Mouse (Mus musculus) lung, postnatal 25 days (tissue): ENCODE results near the gene Gm12248.

ENCODE experiments used
- DNase-seq: peaks from one replicate; pipeline ENCODE4 v3.0.0; 2022; ENCODE audit warnings: low spot score

The Gm12248 gene

DNA sequence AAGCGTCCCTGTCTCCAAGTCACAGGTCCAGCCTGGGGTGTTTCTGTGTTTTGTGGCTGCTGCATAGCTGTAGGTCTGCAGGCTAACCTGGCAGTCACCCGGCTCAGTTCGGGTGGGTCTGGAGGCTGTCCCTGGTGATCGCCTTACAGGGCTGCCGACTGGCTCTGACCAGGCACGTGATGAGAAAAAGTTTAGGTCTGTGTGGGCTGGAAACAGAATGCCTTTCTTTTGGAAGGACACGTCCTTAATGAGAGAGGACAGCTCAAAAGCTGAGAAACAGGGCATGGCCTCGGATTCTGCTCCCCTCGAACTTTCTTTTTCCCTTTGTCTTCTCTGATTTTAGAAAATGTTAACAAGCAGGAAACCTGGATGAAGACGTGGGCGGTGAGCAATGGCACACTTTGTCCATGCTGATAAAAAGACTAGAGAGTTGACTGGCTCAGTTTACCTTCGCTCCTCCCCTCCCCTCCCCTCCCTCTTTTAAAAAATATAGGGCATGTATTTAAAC, at the start of gene Gm12248:
TSS of gene Gm12248 (minus strand) at position 114 of the 508 bp plus-strand sequence.
- peak; percentile 37 for DNase-seq

DNA sequence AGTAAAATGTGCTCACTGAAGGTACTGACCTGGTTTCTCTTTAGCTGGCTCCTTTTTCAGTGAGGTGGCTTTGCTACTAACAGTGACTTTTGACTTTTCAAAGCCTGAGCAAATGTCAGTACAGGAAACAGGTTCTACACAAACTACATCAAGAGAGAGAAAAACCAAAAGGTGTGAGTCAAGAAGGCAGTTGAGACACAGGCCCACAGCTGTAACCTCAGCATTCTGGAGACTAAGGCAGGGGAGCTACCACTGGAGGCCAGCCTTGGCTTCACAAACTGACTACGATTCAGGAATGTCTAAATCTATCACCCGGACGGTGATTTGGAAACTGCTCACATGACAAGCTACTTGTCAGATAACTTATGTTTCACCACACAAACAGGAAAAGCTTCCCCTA, 46.5 kb upstream of the Gm12248 start:
- no peak for DNase-seq

DNA sequence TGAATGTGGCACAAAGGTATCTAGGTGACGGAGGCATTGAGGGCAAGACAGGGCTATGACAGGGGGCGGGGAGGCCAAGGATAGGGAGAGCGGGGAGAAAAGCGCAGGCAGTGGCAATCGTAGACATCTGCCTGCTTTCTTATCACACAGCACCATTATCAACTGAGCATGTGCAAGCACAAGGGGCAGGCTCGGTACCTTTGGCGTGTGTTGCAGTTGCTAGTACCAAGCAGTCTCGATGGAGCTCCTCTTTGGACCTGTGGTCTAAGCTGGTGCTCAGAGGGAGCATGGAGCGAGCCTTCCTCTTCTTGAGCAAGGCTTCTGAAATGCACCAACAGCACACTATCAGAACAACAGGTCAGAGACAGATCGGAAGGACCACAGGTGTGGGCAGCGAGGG, 45.9 kb upstream of the Gm12248 start:
- DNase-seq = no peak

DNA sequence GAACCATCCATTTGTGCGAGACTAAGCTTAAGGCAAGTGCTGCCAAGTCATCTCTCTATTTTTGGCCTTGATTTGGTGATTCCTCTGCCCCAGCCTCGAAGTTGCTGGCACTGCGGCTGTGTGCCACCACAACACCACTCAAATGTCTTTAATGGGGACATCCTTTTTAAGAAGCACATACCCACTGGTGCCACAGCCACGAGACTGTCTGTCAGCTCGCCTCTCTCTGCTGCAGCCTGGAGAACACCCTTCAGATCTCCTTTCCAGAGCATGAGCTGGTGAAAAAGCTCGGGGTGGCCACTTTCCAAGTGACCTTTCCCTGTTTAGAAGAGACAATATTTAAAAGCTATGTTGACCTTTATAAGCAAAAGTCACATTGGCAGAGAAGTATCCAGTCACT, 43.7 kb upstream of the Gm12248 start:
- no peak for DNase-seq

DNA sequence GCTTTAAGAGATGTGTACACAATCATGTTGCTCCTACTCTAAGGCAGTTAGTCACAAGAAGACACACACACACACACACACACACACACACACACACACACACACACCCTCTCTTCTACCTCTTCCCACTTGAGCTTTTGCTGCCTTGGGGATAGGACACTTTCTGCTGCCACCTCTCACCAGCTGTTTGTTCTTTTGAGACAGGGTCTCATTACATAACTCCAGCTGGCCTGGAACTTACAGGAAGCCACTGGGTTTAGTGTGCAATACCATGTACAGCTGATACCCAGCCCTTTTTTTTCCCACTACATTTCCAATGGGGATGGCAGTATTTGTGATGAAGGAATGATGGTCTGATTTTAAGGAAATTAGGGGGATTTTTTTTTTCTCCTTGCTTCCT, 42.4 kb upstream of the Gm12248 start:
- DNase-seq = no peak

DNA sequence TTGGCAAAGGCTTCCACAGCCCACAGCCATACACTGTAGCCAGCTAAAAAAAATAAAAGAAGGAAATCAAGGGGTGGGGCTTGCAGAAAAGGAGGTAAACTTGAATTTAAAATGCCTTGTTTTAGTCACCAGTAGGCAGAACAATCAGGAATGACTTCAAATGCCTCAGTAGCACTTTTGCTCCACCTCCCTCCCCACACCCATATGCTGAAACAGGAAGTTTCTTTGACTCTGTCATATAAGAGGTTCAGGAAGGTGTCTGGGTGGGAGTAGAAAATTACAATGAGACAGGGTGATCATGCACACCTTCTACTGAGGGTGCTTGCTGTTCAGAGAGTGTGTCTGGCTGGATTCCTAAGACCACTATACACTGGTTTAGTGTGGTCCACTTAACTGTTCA, 41.9 kb upstream of the Gm12248 start:
- no peak for DNase-seq

DNA sequence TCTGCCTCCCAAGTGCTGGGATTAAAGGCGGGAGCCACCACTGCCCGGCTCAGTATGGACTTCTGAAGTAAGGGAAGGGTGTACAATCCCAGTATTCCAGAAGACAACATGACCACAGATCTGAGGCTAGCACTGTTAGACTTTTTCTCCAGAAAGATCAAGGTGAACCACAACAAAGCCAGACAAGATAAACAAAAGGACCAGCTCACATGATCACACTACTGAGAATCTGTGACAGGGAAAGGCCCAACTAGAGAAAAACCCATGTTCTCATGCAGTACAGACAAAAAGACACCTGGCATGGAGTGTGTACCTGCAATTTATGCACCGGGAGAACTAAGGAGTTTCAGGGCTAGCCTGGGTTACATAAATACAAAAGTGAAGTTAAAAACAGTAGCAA, 39.1 kb upstream of the Gm12248 start:
- DNase-seq = no peak

DNA sequence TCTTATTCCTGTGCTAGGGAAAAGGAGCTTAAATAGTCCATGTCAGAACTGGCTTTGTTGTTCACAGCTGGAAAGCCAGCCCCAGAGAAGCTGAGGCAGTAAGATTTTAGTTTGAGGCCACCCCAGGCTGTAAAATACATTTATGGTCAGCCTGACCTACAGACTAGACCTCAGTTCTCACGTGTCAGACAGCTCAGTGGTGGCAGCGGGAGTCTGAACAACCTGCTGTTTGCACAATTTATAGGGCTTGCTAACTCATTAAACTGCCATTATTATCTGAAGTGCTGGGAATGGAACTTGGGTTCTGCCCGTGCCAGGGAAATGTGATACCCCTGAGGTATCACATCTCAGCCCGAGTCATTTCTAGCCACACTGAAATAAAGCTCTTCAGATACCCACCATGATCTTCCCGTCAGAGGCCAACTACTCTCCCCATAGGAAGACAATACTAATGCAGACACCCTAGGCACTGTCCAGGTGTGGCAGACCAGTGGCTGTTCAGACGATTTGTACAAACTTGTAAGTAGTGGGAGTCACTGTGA, 36.4 kb upstream of the Gm12248 start:
- DNase-seq = no peak

DNA sequence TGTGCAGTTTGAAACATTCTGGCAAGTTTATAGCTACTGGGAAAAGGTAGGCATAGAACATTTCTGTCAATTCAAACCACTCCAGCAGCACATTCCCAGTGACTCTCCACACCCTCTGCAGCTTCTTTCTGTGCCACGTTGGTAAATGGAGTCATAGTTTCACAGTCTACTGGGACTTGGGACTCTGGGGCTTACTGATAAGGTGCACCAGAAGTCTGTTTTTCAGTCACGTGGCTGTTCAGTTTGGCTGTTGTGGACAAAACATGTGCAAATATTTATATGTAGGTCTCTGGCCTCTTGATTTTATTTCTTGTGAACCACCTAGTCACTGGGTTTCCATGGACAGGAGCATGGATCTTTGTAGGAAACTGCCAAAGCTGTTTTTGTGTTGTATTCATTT, 34.6 kb upstream of the Gm12248 start:
- DNase-seq = no peak

DNA sequence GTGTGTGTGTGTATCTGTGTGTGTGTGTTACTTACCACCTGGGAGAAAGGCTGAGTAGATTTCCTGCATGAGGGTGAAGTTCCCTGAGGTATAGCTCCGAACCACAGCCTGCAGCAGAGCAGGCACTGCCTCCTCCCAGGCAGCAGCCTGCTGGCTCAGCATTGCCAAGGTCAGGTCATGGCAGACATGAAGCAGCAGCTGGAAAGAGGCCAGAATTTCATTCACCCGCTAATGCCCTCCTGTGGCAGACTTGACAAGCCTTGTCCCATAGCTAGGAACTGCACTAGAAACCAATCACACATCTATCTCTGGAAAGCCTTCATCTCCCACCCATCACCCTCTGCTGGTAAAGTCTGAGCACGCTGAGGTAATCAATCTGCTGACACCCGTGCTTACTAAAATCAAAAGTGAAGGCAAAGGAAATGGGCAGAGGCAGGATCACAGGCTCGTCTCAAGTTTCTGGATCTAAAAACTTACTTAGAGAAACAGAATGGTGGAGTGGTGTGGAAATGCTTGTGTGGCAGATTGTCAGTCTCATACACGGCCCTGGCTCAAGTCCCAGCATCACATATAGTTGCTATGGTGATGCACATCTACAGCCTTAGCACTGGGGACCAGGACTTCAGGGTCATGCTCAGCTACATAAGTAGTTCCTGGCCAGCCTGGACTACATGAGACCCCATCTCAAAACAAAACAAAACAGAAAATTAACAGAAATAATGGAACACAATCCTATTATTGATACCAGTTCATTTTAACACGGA, 33.6 kb upstream of the Gm12248 start:
- peak; percentile 16 for DNase-seq

DNA sequence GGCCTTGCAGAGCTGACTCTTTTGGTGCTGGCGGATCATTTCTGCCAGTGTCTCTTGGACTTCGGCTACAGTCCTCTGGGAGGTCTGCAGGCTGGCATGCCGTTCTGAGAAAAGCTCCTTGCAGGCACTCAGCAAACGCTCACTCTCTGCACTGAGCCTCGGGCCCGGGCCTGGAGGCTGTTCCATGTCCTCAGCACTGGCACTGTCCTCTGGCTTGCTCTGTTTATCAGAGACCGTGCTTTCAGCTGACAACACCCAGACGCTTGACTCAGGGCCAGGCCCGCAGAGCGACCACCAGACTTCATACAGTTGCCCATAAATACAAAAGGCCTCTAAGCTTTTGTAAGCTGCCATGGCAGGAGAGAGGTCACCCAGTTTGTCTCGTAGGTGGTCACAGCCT, 32.1 kb upstream of the Gm12248 start:
- no peak for DNase-seq

DNA sequence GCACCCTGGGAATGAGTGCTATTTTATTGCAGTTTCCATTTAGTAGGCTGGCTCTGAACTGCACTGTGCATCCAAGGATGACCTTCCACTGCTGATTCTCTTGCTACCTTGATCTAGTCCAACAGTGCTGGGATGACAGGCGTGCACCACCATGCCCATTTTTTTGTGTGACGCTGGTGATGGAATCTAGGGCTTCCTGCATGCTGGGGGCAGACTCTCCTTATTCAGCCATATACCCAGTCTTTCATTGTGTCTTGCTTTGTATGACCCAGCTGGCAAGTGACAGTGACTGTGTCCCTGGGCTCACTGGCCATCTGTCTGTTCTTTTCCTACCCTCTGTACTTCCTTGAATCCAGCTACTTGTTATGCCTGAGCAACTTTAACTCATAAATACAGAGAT, 30.8 kb upstream of the Gm12248 start:
- no peak for DNase-seq

DNA sequence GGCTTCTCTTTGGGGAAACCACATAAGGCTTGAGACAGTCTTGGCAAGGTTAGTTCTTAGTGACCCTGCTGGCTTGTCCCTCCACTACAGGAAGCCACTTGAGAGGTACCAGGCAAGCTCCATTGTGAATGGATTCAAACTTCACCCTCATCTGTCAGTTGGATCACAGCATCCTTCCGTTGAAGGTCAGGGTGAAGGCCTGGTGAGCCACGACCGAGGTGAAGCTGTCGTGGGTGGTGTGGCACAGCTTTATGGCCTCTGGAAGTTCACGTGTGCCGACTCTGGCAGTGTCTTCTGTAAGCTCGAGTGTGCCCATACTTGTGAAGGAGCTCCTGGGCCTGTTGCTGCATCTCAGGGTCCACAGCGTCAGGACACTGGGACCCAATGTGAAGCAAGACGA, 28.4 kb upstream of the Gm12248 start:
- DNase-seq = no peak

DNA sequence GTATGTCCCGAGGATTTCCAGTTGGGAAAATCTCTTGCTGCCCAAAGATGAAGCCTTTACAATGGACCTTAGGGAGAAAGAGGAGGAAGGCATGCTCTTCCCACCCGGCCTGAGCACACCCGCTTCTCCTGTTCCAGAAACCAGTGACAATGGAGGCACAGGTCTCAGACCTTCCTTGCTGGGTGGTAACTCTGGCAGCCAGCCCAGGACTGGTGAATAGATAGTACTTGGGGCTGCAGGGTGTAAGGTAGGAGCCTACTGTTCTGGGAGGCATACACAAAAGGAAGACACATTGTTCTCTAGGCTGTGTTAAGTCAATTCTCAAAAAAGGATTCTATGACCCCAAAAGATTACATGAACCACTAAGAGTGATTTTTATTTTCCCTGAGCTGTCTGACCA, 27.7 kb upstream of the Gm12248 start:
- DNase-seq = no peak

DNA sequence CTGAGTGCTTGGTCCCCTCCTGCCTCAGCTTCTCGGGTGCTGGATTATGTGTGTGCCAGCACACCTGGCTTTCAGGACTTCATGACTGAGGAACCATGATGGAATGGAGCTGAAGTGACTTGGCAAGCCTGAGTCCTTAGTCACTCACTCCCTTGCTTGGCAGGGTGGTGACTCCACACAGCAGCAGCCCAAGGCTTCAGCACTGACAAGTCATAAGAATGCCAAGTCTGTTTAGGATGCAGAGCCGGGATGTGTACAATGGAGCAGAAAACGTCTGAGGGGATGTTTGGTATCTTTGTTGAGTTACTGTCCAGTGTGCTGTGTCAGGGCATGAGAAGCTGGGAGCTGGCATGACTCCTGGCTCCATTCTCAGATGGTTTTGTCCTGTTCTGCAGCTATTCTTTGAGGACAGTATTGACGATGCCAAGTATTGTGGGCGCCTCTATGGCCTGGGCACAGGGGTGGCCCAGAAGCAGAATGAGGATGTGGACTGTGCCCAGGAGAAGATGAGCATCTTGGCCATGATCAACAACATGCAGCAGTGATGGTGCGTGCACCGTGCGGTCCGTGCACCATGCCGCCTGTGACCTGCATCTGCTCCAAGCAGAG, 24.2 kb upstream of the Gm12248 start:
- no peak for DNase-seq

DNA sequence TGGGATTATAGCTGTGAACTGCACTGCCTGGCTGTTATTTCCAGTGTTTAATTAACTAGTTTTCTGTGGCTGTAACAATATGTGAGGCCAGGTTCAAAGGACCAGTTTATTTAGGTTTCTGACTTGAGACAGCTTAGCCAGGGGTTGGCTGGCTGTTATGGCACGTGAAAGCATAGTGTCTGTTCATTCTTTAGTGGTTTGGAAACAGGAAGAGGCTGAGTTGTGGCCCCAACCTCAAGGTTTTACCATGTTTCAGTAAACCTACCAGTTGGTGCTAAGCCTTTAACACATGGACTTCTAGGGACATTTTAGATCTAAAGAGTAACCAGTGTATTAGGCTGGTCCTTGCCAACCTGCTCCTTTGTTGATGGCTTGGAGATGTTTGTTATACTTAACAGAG, 23.6 kb upstream of the Gm12248 start:
- no peak for DNase-seq

DNA sequence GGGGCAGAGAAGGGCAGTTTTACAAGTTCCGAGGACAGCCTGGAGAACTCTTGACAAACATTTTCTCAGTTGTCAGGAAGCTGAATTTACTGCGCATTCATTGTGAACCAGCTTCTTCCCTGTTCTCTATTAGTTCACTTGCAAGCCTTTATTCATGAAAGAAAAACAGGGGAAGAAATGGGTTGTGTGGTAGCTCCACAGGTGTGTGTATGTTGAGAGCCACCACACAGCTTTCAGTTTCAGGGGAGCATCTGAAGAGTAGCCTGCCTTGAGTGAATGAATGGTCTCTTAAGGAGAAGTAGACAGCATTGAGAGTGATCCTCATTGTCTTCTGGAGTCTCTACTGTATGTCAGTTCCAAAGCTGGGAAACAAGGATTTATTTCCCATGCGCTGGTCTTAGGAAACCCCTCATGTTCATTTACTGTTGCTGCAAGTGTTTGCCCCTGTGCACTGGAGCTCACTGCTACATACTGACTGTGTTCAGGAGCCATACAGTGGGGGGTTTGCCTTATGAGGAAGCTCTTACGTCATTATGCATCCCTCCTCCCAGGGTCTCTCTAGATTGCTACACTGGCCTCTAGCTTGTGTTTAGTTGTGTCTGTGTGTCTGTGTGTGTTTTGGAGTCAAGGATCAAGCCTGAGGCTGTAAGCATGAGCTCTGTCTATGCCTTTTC, 14.9 kb upstream of the Gm12248 start:
- no peak for DNase-seq

DNA sequence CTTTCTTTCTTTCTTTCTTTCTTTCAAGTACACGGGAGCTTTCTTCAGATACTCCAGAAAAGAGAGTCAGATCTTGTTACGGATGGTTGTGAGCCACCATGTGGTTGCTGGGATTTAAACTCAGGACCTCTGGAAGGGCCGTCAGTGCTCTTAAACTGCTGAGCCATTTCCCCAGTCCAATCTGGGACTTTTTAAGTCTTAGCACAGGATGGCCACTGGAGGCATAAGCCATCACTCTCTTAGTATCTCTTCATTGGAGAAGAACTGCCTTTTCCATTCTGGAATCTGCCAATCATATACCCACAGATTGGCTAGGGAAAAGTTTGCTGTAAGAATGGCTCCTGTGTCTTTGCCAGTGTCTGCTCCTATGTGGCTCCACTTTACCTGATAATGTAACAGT, 14.1 kb upstream of the Gm12248 start:
- no peak for DNase-seq

DNA sequence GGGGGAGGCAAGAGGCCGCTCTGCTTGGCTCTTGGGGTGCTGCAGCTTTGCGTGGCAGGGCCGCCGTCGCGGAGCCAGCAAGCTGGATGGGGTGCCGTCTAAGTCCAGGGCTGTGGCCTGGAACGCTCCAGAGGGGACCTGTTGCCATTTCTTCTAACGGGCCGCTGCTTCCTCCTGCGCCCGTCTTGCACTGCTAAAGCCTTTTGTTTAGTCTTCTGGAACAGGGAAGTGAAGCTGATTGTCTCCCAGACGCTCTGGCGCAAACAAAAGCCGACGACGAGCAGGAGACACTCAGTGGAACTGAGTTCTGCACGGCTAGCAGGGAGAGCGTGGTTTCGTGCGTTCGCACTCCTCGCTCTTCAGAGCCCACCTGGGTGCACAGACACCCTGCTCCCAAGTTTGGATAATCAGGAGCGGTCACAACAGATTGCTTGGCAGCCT, 11.4 kb upstream of the Gm12248 start:
- peak; percentile 46 for DNase-seq

DNA sequence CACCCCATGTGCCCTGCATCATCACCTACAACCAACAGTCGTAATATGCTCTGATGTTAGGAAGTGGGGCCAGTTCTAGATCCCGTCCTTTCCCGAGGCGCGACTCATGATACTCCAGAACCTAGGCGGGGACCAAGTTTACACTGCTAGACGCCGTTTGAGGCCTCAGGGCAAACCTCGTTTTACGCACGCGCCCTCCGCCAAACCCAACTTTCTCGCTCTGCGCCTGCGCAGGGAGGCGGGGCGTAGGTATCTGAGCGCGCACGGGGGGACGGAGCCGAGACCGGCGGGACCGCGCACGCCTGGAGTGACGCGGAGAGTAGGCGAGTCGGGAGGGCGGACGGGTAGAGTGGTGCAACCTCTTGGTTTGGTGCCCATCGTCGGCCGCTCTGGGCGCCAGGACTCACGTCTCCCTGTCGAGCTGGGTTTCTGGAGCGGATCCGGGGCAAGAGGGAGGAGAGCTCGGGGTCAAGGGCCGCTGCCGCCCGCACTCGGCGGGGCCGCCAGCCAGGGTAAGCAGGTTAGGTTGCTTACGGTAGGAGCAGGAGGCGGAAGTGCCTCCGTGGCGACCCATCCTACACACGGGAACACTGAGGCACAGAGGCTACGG, 10.9 kb upstream of the Gm12248 start, which contains the start of gene Cnot8:
TSS of gene Cnot8 (plus strand) at position 457 of the 610 bp plus-strand sequence.
- DNase-seq = peak; percentile 99

DNA sequence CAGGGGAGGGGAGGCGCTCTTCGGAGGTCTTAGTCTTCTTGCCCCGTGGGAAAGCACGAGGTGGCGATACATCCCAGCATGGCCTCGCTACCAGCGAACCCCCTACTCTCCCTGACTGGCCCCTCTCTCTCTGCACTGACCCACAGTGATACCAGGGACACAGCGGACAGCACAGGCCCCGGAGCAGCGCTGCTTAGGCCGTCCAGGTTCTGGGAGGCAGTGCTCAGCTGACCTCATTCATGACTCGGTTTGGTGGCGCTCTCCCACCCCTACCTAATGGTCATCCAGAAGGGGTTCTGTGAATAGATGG, 10.4 kb upstream of the Gm12248 start:
- DNase-seq = no peak

DNA sequence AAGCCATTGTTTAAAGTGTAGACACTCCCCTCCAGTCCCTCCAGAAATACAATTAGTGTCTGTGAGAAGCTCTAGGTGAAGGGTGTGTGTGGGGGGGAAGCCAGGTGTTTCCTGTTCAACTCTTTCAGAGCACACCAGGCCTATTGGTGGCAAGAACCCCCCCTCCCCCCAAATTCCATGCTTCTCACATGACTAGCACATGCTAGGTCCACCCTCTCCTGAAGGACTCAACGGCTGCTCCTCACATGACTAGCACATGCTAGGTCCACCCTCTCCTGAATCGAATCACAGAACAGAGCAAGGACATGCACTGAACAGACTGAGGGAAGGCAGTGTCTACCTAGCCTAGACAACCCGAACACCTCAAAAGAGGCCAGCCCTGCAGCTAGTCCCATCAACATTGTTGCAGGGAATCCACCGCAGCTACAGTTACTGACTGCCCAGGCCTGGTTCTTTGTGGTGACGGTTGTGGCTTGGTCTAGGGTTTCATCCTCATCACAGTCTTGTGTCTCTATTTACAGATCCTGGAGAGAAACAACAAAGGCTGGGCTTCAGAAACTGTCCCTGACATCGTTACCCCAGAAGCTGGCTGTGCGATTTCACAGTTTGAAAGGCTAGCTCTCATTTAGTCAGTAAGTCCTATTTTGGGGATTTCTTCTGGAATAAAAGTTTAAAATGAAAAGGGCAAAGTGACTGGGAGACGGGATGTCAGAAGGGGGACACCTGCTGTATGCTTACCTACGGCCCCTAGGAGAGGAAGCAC, 9.8 kb upstream of the Gm12248 start:
- no peak for DNase-seq
